Mouse (Mus musculus): ENCODE measurements around the gene Nop9. TPM values are rescaled to one million over a fixed set of nuclear protein-coding genes. Genes with fewer than 3 reads are reported as not detected.
A peak's percentile ranks its signal among the peaks of the same experiment; 100 is the strongest.
"Not testable (repeated sequence)": the region's sequence is repeated elsewhere in the genome, so short reads cannot be mapped to it uniquely, and the experiment has no call there.

Nop9 gene
- polyA plus RNA-seq, 1 experiment from 2014 or later = 44.0 TPM

- H3K4me2 ChIP-seq (replicated peaks; ENCODE audit: low read depth, low read length) = peak within 1 kb of the TSS; percentile 23; the same call in 1 of the 2 replicates
- no peak within 1 kb of the TSS; the same call in 1 of the 2 replicates for H3K9ac ChIP-seq (ENCODE audit: low read depth, low read length)
Observed at GRCm38 (mm10) chr14:55758363-55758784, 12.9 kb downstream of the Nop9 start, which contains the start of gene Cideb. TSS of gene Cideb (minus strand) at chr14:55758458.

DNA sequence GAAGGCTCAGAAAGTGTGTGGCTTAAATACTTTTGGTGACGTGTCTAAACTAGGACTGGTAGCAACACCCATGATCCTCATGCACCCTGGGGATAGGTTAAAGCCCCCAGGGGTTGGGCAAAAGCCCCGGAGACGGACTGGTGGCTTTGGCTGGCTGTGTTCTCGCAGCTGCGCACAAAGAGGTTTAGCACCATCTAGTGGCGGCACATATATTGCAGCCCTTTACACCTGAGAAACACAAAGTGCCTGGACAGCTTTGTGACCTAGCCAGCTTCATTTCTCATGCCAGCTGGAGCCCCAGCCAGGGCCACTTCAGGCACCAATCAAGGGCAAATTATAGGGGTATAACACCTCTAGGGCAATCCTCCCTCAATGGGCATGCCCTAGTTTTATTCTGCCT is 14.7 kb downstream of the Nop9 start:
- H3K36me3 ChIP-seq (ENCODE audit: control insufficient read depth, insufficient read depth, low read length); H3K4me3 ChIP-seq (ENCODE audit: low read length); H3K9ac ChIP-seq (ENCODE audit: low read depth, low read length); H3K4me1 ChIP-seq (ENCODE audit: control insufficient read depth, insufficient read depth, low read length); ATAC-seq (ENCODE audit: low FRiP score, low TSS enrichment); H3K9me3 ChIP-seq (ENCODE audit: control insufficient read depth, low read length); H3K27ac ChIP-seq (ENCODE audit: low read depth, low read length): not testable (repeated sequence)
- WGBS = 1% methylated on average over 6 of the region's 6 CpGs
- Histone ChIP-seq H3K4me2 (replicated peaks; ENCODE audit: low read depth, low read length) (peak overlapping the region; percentile 40), H3K27me3 (ENCODE audit: control insufficient read depth, insufficient read depth, low read length) (peaks cover 12% of the 10 kb centered on the region)

More at GRCm38 (mm10) chr14:55758363-55758784, 12.9 kb downstream of the Nop9 start, which contains the start of gene Cideb:
- H3K27me3 ChIP-seq (ENCODE audit: control insufficient read depth, insufficient read depth, low read length) = peaks cover 5% of the 10 kb centered on the region
- WGBS = 16% methylated on average over 8 of the region's 8 CpGs
- peaks cover 26% of the 10 kb centered on the region for H3K36me3 ChIP-seq (ENCODE audit: control insufficient read depth, insufficient read depth, low read length)
- H3K27ac ChIP-seq (ENCODE audit: low read depth, low read length) = no peak within 1 kb of the TSS
- no peak for ATAC-seq (ENCODE audit: low FRiP score, low TSS enrichment)
- H3K4me3 ChIP-seq (ENCODE audit: low read length) = no peak within 1 kb of the TSS
- H3K9me3 ChIP-seq (ENCODE audit: control insufficient read depth, low read length) = no peaks in the 10 kb centered on the region
- no peaks in the 10 kb centered on the region; the same call in 1 of the 2 replicates for H3K4me1 ChIP-seq (ENCODE audit: control insufficient read depth, insufficient read depth, low read length)

DNA sequence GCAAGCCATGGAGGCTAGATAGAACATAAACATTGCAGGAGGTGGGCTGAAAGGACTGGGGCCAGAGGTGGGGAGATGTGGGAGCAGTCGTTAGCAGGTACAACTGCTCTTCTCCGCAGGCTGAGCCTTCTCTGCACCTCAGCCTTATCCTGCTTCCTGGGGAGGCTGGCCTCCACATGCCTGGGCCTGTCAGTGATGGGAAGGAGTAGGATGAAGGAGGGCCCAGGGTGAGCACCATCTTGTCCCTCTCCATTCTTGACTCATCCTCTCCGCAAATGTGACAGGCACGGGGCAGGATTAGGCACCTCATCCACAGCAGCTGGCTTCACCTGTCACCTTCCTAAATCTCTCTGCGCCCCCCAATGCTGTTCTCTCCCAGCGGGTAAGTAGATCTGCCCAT is 15.7 kb downstream of the Nop9 start, which contains the start of gene Ltb4r2:
Gene Ltb4r2, plus strand, starts transcription at position 266 of the 400 bp plus-strand sequence.
- H3K36me3 ChIP-seq (ENCODE audit: control insufficient read depth, insufficient read depth, low read length) = peaks cover 2% of the 10 kb centered on the region; the same call in 1 of the 2 replicates
- no peak for ATAC-seq (ENCODE audit: low FRiP score, low TSS enrichment)
- H3K4me2 ChIP-seq (replicated peaks; ENCODE audit: low read depth, low read length) = peak within 1 kb of the TSS; percentile 75
- 71% methylated on average over 6 of the region's 6 CpGs for WGBS
- H3K9me3 ChIP-seq (ENCODE audit: control insufficient read depth, low read length) = no peaks in the 10 kb centered on the region
- peak within 1 kb of the TSS; percentile 71 for H3K9ac ChIP-seq (ENCODE audit: low read depth, low read length)
- no peak within 1 kb of the TSS for H3K27ac ChIP-seq (ENCODE audit: low read depth, low read length)
- peak within 1 kb of the TSS; percentile 45 for H3K4me3 ChIP-seq (ENCODE audit: low read length)
- peaks cover 15% of the 10 kb centered on the region for H3K27me3 ChIP-seq (ENCODE audit: control insufficient read depth, insufficient read depth, low read length)
- no peaks in the 10 kb centered on the region; the same call in 1 of the 2 replicates for H3K4me1 ChIP-seq (ENCODE audit: control insufficient read depth, insufficient read depth, low read length)

- Histone ChIP-seq H3K4me2 (replicated peaks; ENCODE audit: low read depth, low read length) (peak overlapping the region; percentile 75), H3K4me1 (ENCODE audit: control insufficient read depth, insufficient read depth, low read length) (no peaks in the 10 kb centered on the region; the same call in 1 of the 2 replicates), H3K9me3 (ENCODE audit: control insufficient read depth, low read length) (no peaks in the 10 kb centered on the region), H3K27ac (ENCODE audit: low read depth, low read length) (no peak overlapping the region), H3K9ac (ENCODE audit: low read depth, low read length) (peak overlapping the region; percentile 71), H3K36me3 (ENCODE audit: control insufficient read depth, insufficient read depth, low read length) (no peaks in the 10 kb centered on the region), H3K4me3 (ENCODE audit: low read length) (peak overlapping the region; percentile 45), H3K27me3 (ENCODE audit: control insufficient read depth, insufficient read depth, low read length) (peaks cover 18% of the 10 kb centered on the region)
- under 1% methylated on average over 77 of the region's 77 CpGs for WGBS
- ATAC-seq (ENCODE audit: low FRiP score, low TSS enrichment) = peak; percentile 68
Observed at GRCm38 (mm10) chr14:55762001-55762821, 16.7 kb downstream of the Nop9 start.

DNA sequence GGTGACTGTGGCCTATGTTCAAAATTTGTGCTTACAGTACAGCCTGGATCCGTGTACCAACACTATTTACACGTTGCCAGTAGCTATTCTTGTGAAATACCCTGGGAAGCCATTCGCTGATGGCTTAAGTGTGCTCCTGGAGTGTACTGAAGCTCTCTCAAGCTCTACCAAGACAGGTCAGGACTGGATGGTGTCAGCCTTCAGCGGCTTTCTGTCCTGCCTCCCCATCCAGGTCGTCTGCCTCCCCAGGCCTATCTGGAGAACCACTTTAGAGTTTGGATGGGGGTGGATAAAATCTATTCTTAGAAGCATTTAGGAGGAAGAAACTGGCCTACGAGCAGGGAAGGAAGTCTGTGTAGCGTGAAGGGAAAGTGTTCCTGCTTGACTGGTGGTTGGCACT is 17.7 kb downstream of the Nop9 start:
- WGBS = 62% methylated on average over 7 of the region's 7 CpGs
- Histone ChIP-seq H3K9me3 (ENCODE audit: control insufficient read depth, low read length) (no peaks in the 10 kb centered on the region), H3K36me3 (ENCODE audit: control insufficient read depth, insufficient read depth, low read length) (no peaks in the 10 kb centered on the region), H3K9ac (ENCODE audit: low read depth, low read length) (peak overlapping the region; percentile 71; the same call in 1 of the 2 replicates), H3K4me3 (ENCODE audit: low read length) (no peak overlapping the region), H3K27me3 (ENCODE audit: control insufficient read depth, insufficient read depth, low read length) (peaks cover 21% of the 10 kb centered on the region), H3K27ac (ENCODE audit: low read depth, low read length) (no peak overlapping the region), H3K4me1 (ENCODE audit: control insufficient read depth, insufficient read depth, low read length) (no peaks in the 10 kb centered on the region; the same call in 1 of the 2 replicates), H3K4me2 (replicated peaks; ENCODE audit: low read depth, low read length) (no peak overlapping the region)
- ATAC-seq (ENCODE audit: low FRiP score, low TSS enrichment) = no peak

- ATAC-seq (ENCODE audit: low FRiP score, low TSS enrichment) = no peak
- Histone ChIP-seq H3K36me3 (ENCODE audit: control insufficient read depth, insufficient read depth, low read length) (no peaks in the 10 kb centered on the region), H3K27ac (ENCODE audit: low read depth, low read length) (no peak within 1 kb of the TSS), H3K4me1 (ENCODE audit: control insufficient read depth, insufficient read depth, low read length) (no peaks in the 10 kb centered on the region; the same call in 1 of the 2 replicates), H3K4me2 (replicated peaks; ENCODE audit: low read depth, low read length) (no peak within 1 kb of the TSS), H3K9ac (ENCODE audit: low read depth, low read length) (no peak within 1 kb of the TSS), H3K27me3 (ENCODE audit: control insufficient read depth, insufficient read depth, low read length) (peaks cover 27% of the 10 kb centered on the region), H3K9me3 (ENCODE audit: control insufficient read depth, low read length) (no peaks in the 10 kb centered on the region), H3K4me3 (ENCODE audit: low read length) (no peak within 1 kb of the TSS)
- 81% methylated on average over 4 of the region's 4 CpGs for WGBS
Observed at GRCm38 (mm10) chr14:55765696-55766095, 20.2 kb downstream of the Nop9 start, which contains the start of gene Ltb4r1. TSS of gene Ltb4r1 (plus strand) at chr14:55765962.

- 12% methylated on average over 52 of the region's 52 CpGs for WGBS
- H3K9ac ChIP-seq (ENCODE audit: low read depth, low read length) = peak overlapping the region; percentile 14; the same call in 1 of the 2 replicates
- ATAC-seq (ENCODE audit: low FRiP score, low TSS enrichment) = peak; percentile 70
- H3K36me3 ChIP-seq (ENCODE audit: control insufficient read depth, insufficient read depth, low read length) = no peaks in the 10 kb centered on the region
- H3K27me3 ChIP-seq (ENCODE audit: control insufficient read depth, insufficient read depth, low read length) = peaks cover 22% of the 10 kb centered on the region
- H3K27ac ChIP-seq (ENCODE audit: low read depth, low read length) = no peak overlapping the region
- peak overlapping the region; percentile 31 for H3K4me3 ChIP-seq (ENCODE audit: low read length)
- peak overlapping the region; percentile 49 for H3K4me2 ChIP-seq (replicated peaks; ENCODE audit: low read depth, low read length)
- no peaks in the 10 kb centered on the region; the same call in 1 of the 2 replicates for H3K4me1 ChIP-seq (ENCODE audit: control insufficient read depth, insufficient read depth, low read length)
- H3K9me3 ChIP-seq (ENCODE audit: control insufficient read depth, low read length) = no peaks in the 10 kb centered on the region
Observed at GRCm38 (mm10) chr14:55767519-55768414, 22.3 kb downstream of the Nop9 start.

DNA sequence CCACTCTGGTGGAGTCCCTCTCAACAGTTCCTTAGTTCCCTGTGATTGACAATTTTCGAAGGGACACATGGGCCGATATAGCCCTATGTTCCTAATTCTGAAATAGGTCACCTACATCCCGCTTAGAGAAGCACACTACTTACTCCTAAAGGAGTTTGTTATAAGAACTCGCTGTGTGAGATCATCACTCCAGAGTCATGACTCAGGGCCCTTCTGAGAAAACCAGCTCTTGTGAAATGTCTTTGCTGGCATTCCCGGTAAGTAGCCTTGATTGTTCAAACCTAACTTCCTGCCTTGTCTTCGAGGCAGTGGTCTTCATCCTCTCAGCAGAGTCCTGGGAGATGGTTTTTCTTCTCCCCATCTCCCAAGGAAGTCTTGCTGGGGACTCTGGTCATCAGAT is 23.1 kb downstream of the Nop9 start:
- no peak overlapping the region for H3K4me2 ChIP-seq (replicated peaks; ENCODE audit: low read depth, low read length)
- 86% methylated on average over 6 of the region's 6 CpGs for WGBS
- no peak for ATAC-seq (ENCODE audit: low FRiP score, low TSS enrichment)
- H3K9me3 ChIP-seq (ENCODE audit: control insufficient read depth, low read length) = no peaks in the 10 kb centered on the region
- H3K36me3 ChIP-seq (ENCODE audit: control insufficient read depth, insufficient read depth, low read length) = no peaks in the 10 kb centered on the region
- H3K9ac ChIP-seq (ENCODE audit: low read depth, low read length) = no peak overlapping the region
- no peaks in the 10 kb centered on the region for H3K4me1 ChIP-seq (ENCODE audit: control insufficient read depth, insufficient read depth, low read length)
- no peak overlapping the region for H3K4me3 ChIP-seq (ENCODE audit: low read length)
- peaks cover 22% of the 10 kb centered on the region for H3K27me3 ChIP-seq (ENCODE audit: control insufficient read depth, insufficient read depth, low read length)
- no peak overlapping the region for H3K27ac ChIP-seq (ENCODE audit: low read depth, low read length)

Data from kidney, embryonic 14.5 days (tissue).